22 mouse cellular contexts compared by ENCODE assay signal in genomic region chr10:67564509-67564908, GRCm38 (mm10). TPM values are rescaled to one million over a fixed set of nuclear protein-coding genes. Genes with fewer than 3 reads are reported as not detected.
DNase-seq lines count a peak whose midpoint lies in the region; ATAC-seq and TF ChIP-seq lines count a peak whose summit lies in the region.
"Had no signal": no experiment of that assay in that cellular context is flagged by ENCODE, and none has a peak within 500 bp of the region (broad histone marks: within the 10 kb centered on the region; RNA-seq: fewer than 3 reads in every experiment).

No protein-coding gene starts in this region.

- no peaks in the 10 kb centered on the region for H3K79me2 ChIP-seq in CH12.LX (replicated peaks; ENCODE audit: control insufficient read depth, extremely low read depth, insufficient read depth, poor library complexity, severe bottlenecking)

- H3K4me2 ChIP-seq in CH12.LX (ENCODE audit: insufficient read depth, low read depth, poor library complexity, severe bottlenecking): no peak overlapping the region
- no peak overlapping the region for H3K4me2 ChIP-seq in midbrain, embryonic 11.5 days

- peak overlapping the region; percentile 3; the same call in 1 of the 2 replicates for H3K27ac ChIP-seq in CH12.LX (ENCODE audit: insufficient read depth, low read depth)
- no peak overlapping the region for H3K27ac ChIP-seq in midbrain, embryonic 11.5 days (ENCODE audit: low read depth, low read length)

- TF ChIP-seq EP300 in CH12.LX (IDR thresholded peaks at IDR 0.05; ENCODE audit: low read length): peak; percentile 83

- H3K4me1 ChIP-seq in CH12.LX (ENCODE audit: control insufficient read depth in 1 of 2, insufficient read depth in 2 of 2): peaks cover 11 to 43% of the 10 kb centered on the region in 2 experiments
- no peaks in the 10 kb centered on the region for H3K4me1 ChIP-seq in midbrain, embryonic 11.5 days (ENCODE audit: control insufficient read depth, insufficient read depth, low read length)

- no peak for ATAC-seq in midbrain, embryonic 11.5 days (ENCODE audit: low FRiP score)
- ATAC-seq: activated CD4-positive, CD25-positive, alpha-beta regulatory T cell, adult 4 months; CD4-positive, CD25-positive, alpha-beta regulatory T cell, adult 4 months; Patski had no signal

- no peaks in the 10 kb centered on the region for H3K27me3 ChIP-seq in CH12.LX (replicated peaks)
- no peaks in the 10 kb centered on the region for H3K27me3 ChIP-seq in splenic B cell, adult 2 months (ENCODE audit: control insufficient read depth, insufficient read depth, low read length, poor library complexity, severe bottlenecking)
- H3K27me3 ChIP-seq in midbrain, embryonic 11.5 days (ENCODE audit: control insufficient read depth, insufficient read depth, low read length): no peaks in the 10 kb centered on the region
- H3K27me3 ChIP-seq: Patski had no signal

- 93% methylated on average over 7 of the region's 7 CpGs for WGBS in midbrain, embryonic 11.5 days

- no peak for TF ChIP-seq RAD21 in CH12.LX (IDR thresholded peaks at IDR 0.05; ENCODE audit: low read depth, low read length)

- DNase-seq in A20 (ENCODE audit: low read depth, low spot score): peak; percentile 50
- DNase-seq in CH12.LX (ENCODE audit: extremely low read depth): peak; percentile 75
- DNase-seq in splenic B cell, adult 2 months (ENCODE audit: low read depth, low spot score): peak; percentile 32
- DNase-seq in midbrain, embryonic 11.5 days (ENCODE audit: low spot score, missing footprints): no peak
- no peak for DNase-seq in spleen, postnatal 4 days (ENCODE audit: low spot score in 2 of 2)
- no peak for DNase-seq in spleen, adult 18-20 months
- DNase-seq: adrenal gland, adult 2 months; adrenal gland, adult 8-10 months; adrenal gland, postnatal 10 days; adrenal gland, postnatal 14 days; adrenal gland, postnatal 25 days; adrenal gland, postnatal 36 days; B cell, adult 2 months; cerebellum, adult 11 months; cerebellum, adult 11-12 months; cerebellum, adult 18-20 months; cerebellum, adult 2 months; cerebellum, adult 8-10 months had no signal

- no peaks in the 10 kb centered on the region for H3K9me3 ChIP-seq in CH12.LX (replicated peaks; ENCODE audit: low read length)
- H3K9me3 ChIP-seq in midbrain, embryonic 11.5 days (ENCODE audit: control insufficient read depth, low read length): no peaks in the 10 kb centered on the region
- H3K9me3 ChIP-seq: G1E had no signal

- no peak overlapping the region for H3K4me3 ChIP-seq in CH12.LX (replicated peaks in 1 of 3; ENCODE audit: low read depth in 2 of 3, low read length in 2 of 3, poor library complexity in 1 of 3)
- no peak overlapping the region for H3K4me3 ChIP-seq in midbrain, embryonic 11.5 days (ENCODE audit: low read depth, low read length)

- in situ Hi-C loops in CH12.LX (cut with MboI; ENCODE audit: low pct_ligation_motif_present, low pct_unique_long_range_greater_than_20kb, low sequenced_read_pairs): no loop called here

- TF ChIP-seq CTCF in CH12.LX (conservative IDR thresholded peaks at IDR 0.05 in 1 of 2, IDR thresholded peaks at IDR 0.05 in 1 of 2; ENCODE audit: low read depth in 2 of 2, low read length in 2 of 2): no peak

- dilution Hi-C loops in CH12.LX (cut with MboI; ENCODE audit: extremely low pct_ligation_motif_present, extremely low pct_unique_long_range_greater_than_20kb, low sequenced_read_pairs): no loop called here

- H3K36me3 ChIP-seq in CH12.LX (replicated peaks in 1 of 2; ENCODE audit: control insufficient read depth in 1 of 2, insufficient read depth in 1 of 2, low read length in 1 of 2): no peaks in the 10 kb centered on the region
- no peaks in the 10 kb centered on the region for H3K36me3 ChIP-seq in splenic B cell, adult 2 months (ENCODE audit: control insufficient read depth, insufficient read depth, low read length, poor library complexity, severe bottlenecking)
- no peaks in the 10 kb centered on the region for H3K36me3 ChIP-seq in midbrain, embryonic 11.5 days (ENCODE audit: control insufficient read depth, insufficient read depth, low read length)
- H3K36me3 ChIP-seq: G1E had no signal

- H3K9ac ChIP-seq in CH12.LX (ENCODE audit: insufficient read depth, low read depth): no peak overlapping the region
- no peak overlapping the region for H3K9ac ChIP-seq in midbrain, embryonic 11.5 days (ENCODE audit: low read length)

- TF ChIP-seq POLR2A in CH12.LX (IDR thresholded peaks at IDR 0.05; ENCODE audit: low read depth, low read length): peak; percentile 23; the same call in 1 of the 2 replicates

TF ChIP-seq in CH12.LX, 34 proteins besides CTCF, POLR2A, EP300 and RAD21:
- TF ChIP-seq GABPA (IDR thresholded peaks at IDR 0.05; ENCODE audit: insufficient replicate concordance, low read depth, low read length) (no peak), IRF4 (IDR thresholded peaks at IDR 0.05; ENCODE audit: low read depth, low read length) (peak; percentile 75), TBP (conservative IDR thresholded peaks at IDR 0.05; ENCODE audit: low read depth, low read length) (no peak), RCOR1 (conservative IDR thresholded peaks at IDR 0.05; ENCODE audit: low read depth, low read length) (no peak), SIN3A (IDR thresholded peaks at IDR 0.05; ENCODE audit: low read length) (no peak), ETS1 (conservative IDR thresholded peaks at IDR 0.05; ENCODE audit: low read depth, low read length) (peak; percentile 58), ZC3H11A (IDR thresholded peaks at IDR 0.05; ENCODE audit: low read depth, low read length) (no peak), UBTF (IDR thresholded peaks at IDR 0.05; ENCODE audit: low read depth, low read length) (no peak), BHLHE40 (IDR thresholded peaks at IDR 0.05; ENCODE audit: low read depth, low read length) (no peak), JUND (conservative IDR thresholded peaks at IDR 0.05; ENCODE audit: low read depth, low read length) (peak; percentile 77), NELFE (IDR thresholded peaks at IDR 0.05; ENCODE audit: low read depth, low read length) (no peak), MYC (IDR thresholded peaks at IDR 0.05; ENCODE audit: low read depth, low read length) (no peak), USF2 (conservative IDR thresholded peaks at IDR 0.05; ENCODE audit: low read depth, low read length) (no peak), CHD1 (IDR thresholded peaks at IDR 0.05; ENCODE audit: low read depth, low read length) (no peak), ZMIZ1 (IDR thresholded peaks at IDR 0.05; ENCODE audit: low read depth, low read length) (no peak), POLR2AphosphoS2 (IDR thresholded peaks at IDR 0.05; ENCODE audit: low read depth, low read length) (no peak), HCFC1 (IDR thresholded peaks at IDR 0.05; ENCODE audit: low read depth, low read length) (no peak), ZNF384 (IDR thresholded peaks at IDR 0.05; ENCODE audit: low read depth, low read length) (no peak), USF1 (IDR thresholded peaks at IDR 0.05; ENCODE audit: low read depth, low read length) (no peak), MEF2A (IDR thresholded peaks at IDR 0.05; ENCODE audit: borderline replicate concordance, low read depth, low read length) (no peak), MXI1 (IDR thresholded peaks at IDR 0.05; ENCODE audit: low read depth, low read length) (no peak), MAZ (IDR thresholded peaks at IDR 0.05; ENCODE audit: low read depth, low read length) (no peak), NRF1 (IDR thresholded peaks at IDR 0.05; ENCODE audit: low read depth, low read length) (no peak), ELF1 (IDR thresholded peaks at IDR 0.05; ENCODE audit: low read depth, low read length) (no peak), TCF12 (IDR thresholded peaks at IDR 0.05; ENCODE audit: low read depth, low read length) (no peak), PAX5 (IDR thresholded peaks at IDR 0.05; ENCODE audit: low read length) (no peak), MAX (IDR thresholded peaks at IDR 0.05; ENCODE audit: low read length) (no peak), CHD2 (IDR thresholded peaks at IDR 0.05; ENCODE audit: low read length) (no peak), SMC3 (IDR thresholded peaks at IDR 0.05; ENCODE audit: low read depth, low read length) (no peak; the same call in 1 of the 2 replicates), JUN (IDR thresholded peaks at IDR 0.05; ENCODE audit: insufficient read depth, low read depth, low read length) (peak; percentile 63), E2F4 (IDR thresholded peaks at IDR 0.05; ENCODE audit: insufficient replicate concordance, low read depth, low read length) (no peak), MAFK (IDR thresholded peaks at IDR 0.05; ENCODE audit: insufficient replicate concordance, low read length) (no peak), ZKSCAN1 (IDR thresholded peaks at IDR 0.05; ENCODE audit: borderline replicate concordance, low read depth, low read length) (no peak)

RNA-seq across cellular contexts. Expression of gene Ado, which starts 15.8 kb away (rescaled TPM):
- 14.6 and 14.8 TPM in 2 replicates for total RNA-seq in CH12.LX (2012; rRNA removed)
- total RNA-seq in CH12.LX (2014; rRNA removed): 11.2 and 12.3 TPM in 2 replicates
- polyA plus RNA-seq in CH12.LX (2012; ENCODE audit: insufficient read length, low read depth): 9.1 and 10.3 TPM in 2 replicates
- polyA plus RNA-seq in midbrain, embryonic 11.5 days (2014; fragmentation: Nextera tagmentation; extraction: Ambion mirVana): 85.2 and 89.7 TPM in 2 replicates

RNA-seq across cellular contexts. Expression of gene Egr2, which starts 29.2 kb away (rescaled TPM):
- 1.0 and 1.3 TPM in 2 replicates for total RNA-seq in CH12.LX (2012; rRNA removed)
- 4.7 and 5.7 TPM in 2 replicates for total RNA-seq in CH12.LX (2014; rRNA removed)
- 3.1 and 4.6 TPM in 2 replicates for polyA plus RNA-seq in CH12.LX (2012; ENCODE audit: insufficient read length, low read depth)
- polyA plus RNA-seq in midbrain, embryonic 11.5 days (2014; fragmentation: Nextera tagmentation; extraction: Ambion mirVana): 0.06 TPM in 1 of 2 replicates, not detected in the other

Comparison
In these comparisons a context has a peak if more than half of its experiments do, and no peak if none do; other contexts are left out.
1. DNase-seq: peak in A20 (single experiment), CH12.LX (single experiment) and splenic B cell, adult 2 months (single experiment); none in midbrain, embryonic 11.5 days (single experiment), spleen, postnatal 4 days (0 of 2) and spleen, adult 18-20 months (0 of 2).